Mouse (Mus musculus) forebrain, embryonic 16.5 days (tissue): ENCODE data around the gene Snx29. TPM values are rescaled to one million over a fixed set of nuclear protein-coding genes. Genes with fewer than 3 reads are reported as not detected.
"Not testable (repeated sequence)": the region's sequence is repeated elsewhere in the genome, so short reads cannot be mapped to it uniquely, and the experiment has no call there.

ENCODE experiments used
- ATAC-seq: fragments of 200-750 bp; cut with Nextera tagmentation; 2 replicates; pipeline ENCODE4 v1.8.0; 2017; ENCODE audit warnings: mild to moderate bottlenecking, moderate library complexity
- H3K27ac ChIP-seq: fragments of 300-500 bp; sonication (generic); 2 replicates; pipeline ENCODE4 v1.5.1; 2014; ENCODE audit warnings: low read length, control low read depth
- H3K27me3 ChIP-seq: fragments of 300-500 bp; sonication (generic); replicated peaks from 2 replicates; pipeline ENCODE4 v1.6.1; 2014; ENCODE audit warnings: low read length; ENCODE audit not compliant: control insufficient read depth, insufficient read depth
- H3K36me3 ChIP-seq: fragments of 300-500 bp; sonication (generic); 2 replicates; pipeline ENCODE4 v1.6.1; 2014; ENCODE audit not compliant: control insufficient read depth, insufficient read depth
- H3K4me1 ChIP-seq: fragments of 300-500 bp; sonication (generic); replicated peaks from 2 replicates; pipeline ENCODE4 v1.6.1; 2014; ENCODE audit warnings: low read length; ENCODE audit not compliant: control insufficient read depth, insufficient read depth
- H3K4me2 ChIP-seq: fragments of 300-500 bp; sonication (generic); 2 replicates; pipeline ENCODE4 v1.6.1; 2014; ENCODE audit warnings: mild to moderate bottlenecking, low read length, control low read depth
- H3K4me3 ChIP-seq: fragments of 300-500 bp; sonication (generic); replicated peaks from 2 replicates; pipeline ENCODE4 v1.5.1; 2014; ENCODE audit warnings: mild to moderate bottlenecking, low read length, control low read depth
- H3K9ac ChIP-seq: fragments of 300-500 bp; sonication (generic); replicated peaks from 2 replicates; pipeline ENCODE4 v1.6.1; 2014; ENCODE audit warnings: low read depth, low read length, control low read depth
- H3K9me3 ChIP-seq: fragments of 300-500 bp; sonication (generic); 2 replicates; pipeline ENCODE4 v1.6.1; 2016; ENCODE audit warnings: low read length; ENCODE audit not compliant: control insufficient read depth
- WGBS: fragments of 180-500 bp; shearing (Covaris S2); extraction: QIAGEN DNeasy Blood & Tissue Kit; methylation state at CpG from one replicate; pipeline ENCODE4 v1.1.7; 2014; 5-methylcytosine and 5-hydroxymethylcytosine counted together
- polyA plus RNA-seq: library from polyadenylated mRNA; unstranded; fragments of >200 nt; fragmentation: Nextera tagmentation; extraction: Ambion mirVana; gene quantifications from 2 replicates; pipeline ENCODE4 v1.2.1, GENCODE M21; 2015

Snx29 gene
- polyA plus RNA-seq, 1 experiment from 2014 or later: 18.5 TPM

- no peak overlapping the region for H3K27ac ChIP-seq
- H3K9me3 ChIP-seq: no peaks in the 10 kb centered on the region
- ATAC-seq: no peak
- H3K4me1 ChIP-seq: no peaks in the 10 kb centered on the region
- no peak overlapping the region for H3K4me2 ChIP-seq
- no peaks in the 10 kb centered on the region for H3K27me3 ChIP-seq
- H3K36me3 ChIP-seq: peaks cover 2% of the 10 kb centered on the region
- H3K9ac ChIP-seq: no peak overlapping the region
- H3K4me3 ChIP-seq: no peak overlapping the region
- 89% methylated on average over 5 of the region's 5 CpGs for WGBS
Measured at GRCm38 (mm10) chr16:11447905-11448304, 125.2 kb downstream of the Snx29 start.

DNA sequence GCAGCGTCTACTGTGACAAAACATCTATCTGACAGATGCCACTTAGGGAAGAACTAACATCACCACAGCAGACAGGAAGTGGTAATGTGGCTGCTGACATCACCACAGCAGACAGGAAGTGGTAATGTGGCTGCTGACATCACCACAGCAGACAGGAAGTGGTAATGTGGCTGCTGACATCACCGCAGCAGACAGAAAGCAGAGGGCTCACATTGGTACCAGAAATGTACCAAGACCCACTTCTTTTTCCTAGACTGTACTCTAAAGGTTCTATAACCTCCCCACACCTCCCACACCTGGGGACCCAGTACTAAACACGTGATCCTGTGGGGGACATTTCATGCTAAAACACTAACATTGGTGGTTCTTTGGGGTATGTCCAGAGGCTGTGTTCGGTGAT lies 126.0 kb downstream of the Snx29 start:
- ATAC-seq, H3K9me3 ChIP-seq, H3K36me3 ChIP-seq, H3K4me3 ChIP-seq, H3K4me2 ChIP-seq, H3K4me1 ChIP-seq, H3K27ac ChIP-seq, H3K9ac ChIP-seq, H3K27me3 ChIP-seq: not testable (repeated sequence)
- WGBS: 97% methylated on average over 4 of the region's 4 CpGs

- Histone ChIP-seq H3K9me3 (peaks cover 2% of the 10 kb centered on the region; the same call in 1 of the 2 replicates), H3K4me2 (no peak overlapping the region), H3K9ac (no peak overlapping the region), H3K4me1 (no peaks in the 10 kb centered on the region), H3K4me3 (no peak overlapping the region), H3K27me3 (no peaks in the 10 kb centered on the region), H3K36me3 (peaks cover 8% of the 10 kb centered on the region), H3K27ac (no peak overlapping the region)
- 90% methylated on average over 4 of the region's 4 CpGs for WGBS
- no peak for ATAC-seq
Measured at GRCm38 (mm10) chr16:11449344-11449743, 126.6 kb downstream of the Snx29 start.

- Histone ChIP-seq H3K27me3 (no peaks in the 10 kb centered on the region), H3K4me1 (no peaks in the 10 kb centered on the region), H3K9me3 (peaks cover 2% of the 10 kb centered on the region; the same call in 1 of the 2 replicates), H3K4me3 (no peak overlapping the region), H3K9ac (no peak overlapping the region), H3K27ac (no peak overlapping the region), H3K4me2 (no peak overlapping the region), H3K36me3 (peaks cover 8% of the 10 kb centered on the region)
- ATAC-seq: no peak
- 82% methylated on average over 4 of the region's 4 CpGs for WGBS
Measured at GRCm38 (mm10) chr16:11450626-11451025, 127.9 kb downstream of the Snx29 start.

DNA sequence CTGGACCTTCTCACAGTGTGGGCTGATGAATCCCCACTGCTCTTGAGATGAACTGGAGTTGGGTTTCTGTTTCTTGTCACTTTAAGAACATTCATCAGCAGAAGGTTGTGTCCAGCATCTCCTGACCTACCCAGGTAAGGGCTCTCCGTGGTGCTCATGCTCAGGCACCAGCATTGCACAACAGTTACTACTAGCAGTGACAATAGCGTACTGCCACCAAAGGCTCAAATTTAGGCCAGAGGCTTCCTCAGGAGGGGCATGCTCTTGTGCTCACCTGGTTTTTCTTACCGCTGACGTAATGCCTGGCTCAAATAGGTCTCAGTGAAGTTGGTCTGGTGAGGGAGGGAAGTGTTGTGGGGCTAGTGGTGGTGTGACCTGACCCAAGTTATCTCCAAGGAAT lies 132.2 kb downstream of the Snx29 start:
- ATAC-seq: no peak
- Histone ChIP-seq H3K27me3 (no peaks in the 10 kb centered on the region), H3K4me1 (no peaks in the 10 kb centered on the region), H3K9ac (no peak overlapping the region), H3K9me3 (peaks cover 2% of the 10 kb centered on the region; the same call in 1 of the 2 replicates), H3K4me2 (no peak overlapping the region), H3K4me3 (no peak overlapping the region), H3K36me3 (peaks cover 11% of the 10 kb centered on the region), H3K27ac (no peak overlapping the region)
- WGBS: 98% methylated on average over 4 of the region's 4 CpGs

DNA sequence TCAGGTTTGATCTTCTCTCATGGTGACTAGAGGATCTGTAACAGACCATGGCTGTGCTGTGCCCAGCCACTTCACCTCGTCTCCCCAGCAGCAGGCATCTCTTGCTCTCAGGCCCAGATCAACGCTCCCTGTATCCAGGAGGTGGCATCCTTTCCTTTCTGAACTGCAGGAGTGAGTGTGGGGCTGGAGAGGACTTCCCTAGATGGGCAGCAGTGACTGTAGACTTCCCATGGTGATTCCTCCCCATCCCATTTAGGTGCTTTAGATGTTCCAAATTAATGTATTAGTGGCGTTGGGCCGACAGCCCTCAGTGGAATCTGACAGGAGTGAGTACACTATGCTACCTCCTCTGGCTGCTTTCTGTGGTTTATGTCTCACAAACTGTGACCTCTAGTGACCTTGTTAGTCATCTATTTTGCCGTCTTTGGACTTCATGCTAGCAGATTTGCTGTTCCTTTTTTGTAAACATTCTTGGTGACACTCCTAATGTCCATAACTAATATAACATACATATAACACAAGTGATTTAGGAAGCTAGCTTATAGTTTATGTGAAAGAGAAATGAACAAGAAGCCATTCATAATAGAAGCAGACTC lies 132.9 kb downstream of the Snx29 start:
- Histone ChIP-seq H3K4me2 (no peak overlapping the region), H3K27ac (no peak overlapping the region), H3K9ac (no peak overlapping the region), H3K4me3 (no peak overlapping the region), H3K9me3 (peaks cover 2% of the 10 kb centered on the region; the same call in 1 of the 2 replicates), H3K27me3 (no peaks in the 10 kb centered on the region), H3K36me3 (peaks cover 11% of the 10 kb centered on the region), H3K4me1 (no peaks in the 10 kb centered on the region)
- 85% methylated on average over 5 of the region's 5 CpGs for WGBS
- ATAC-seq: no peak

DNA sequence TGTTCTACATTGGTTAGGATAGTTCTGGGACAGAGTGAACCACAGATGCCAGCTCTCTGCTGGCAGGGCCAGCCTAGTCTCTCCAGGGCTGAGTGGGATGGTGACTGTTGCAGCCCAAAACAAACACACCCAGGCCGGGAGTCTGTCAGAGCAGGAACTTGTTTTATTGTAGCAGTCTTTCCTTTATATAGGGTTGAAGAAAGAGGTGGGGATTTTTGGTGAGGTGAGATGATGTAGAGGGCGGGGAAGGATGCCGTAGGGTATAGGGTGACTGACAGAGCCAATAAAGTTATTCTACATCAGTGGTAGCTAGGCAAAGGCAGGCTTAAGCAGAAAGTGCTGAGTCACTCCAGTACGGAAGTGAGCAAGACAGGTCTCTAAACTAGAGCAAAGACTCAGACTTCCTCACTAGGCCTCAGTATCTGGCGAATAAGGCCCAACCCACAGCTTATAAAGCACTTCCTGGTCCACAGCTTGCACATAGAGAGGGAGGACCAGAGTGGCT lies 133.5 kb downstream of the Snx29 start:
- Histone ChIP-seq H3K9ac (no peak overlapping the region), H3K27ac (no peak overlapping the region), H3K9me3 (peaks cover 2% of the 10 kb centered on the region; the same call in 1 of the 2 replicates), H3K36me3 (peaks cover 11% of the 10 kb centered on the region), H3K4me2 (no peak overlapping the region), H3K27me3 (no peaks in the 10 kb centered on the region), H3K4me1 (no peaks in the 10 kb centered on the region), H3K4me3 (no peak overlapping the region)
- 89% methylated on average over 5 of the region's 5 CpGs for WGBS
- ATAC-seq: no peak

DNA sequence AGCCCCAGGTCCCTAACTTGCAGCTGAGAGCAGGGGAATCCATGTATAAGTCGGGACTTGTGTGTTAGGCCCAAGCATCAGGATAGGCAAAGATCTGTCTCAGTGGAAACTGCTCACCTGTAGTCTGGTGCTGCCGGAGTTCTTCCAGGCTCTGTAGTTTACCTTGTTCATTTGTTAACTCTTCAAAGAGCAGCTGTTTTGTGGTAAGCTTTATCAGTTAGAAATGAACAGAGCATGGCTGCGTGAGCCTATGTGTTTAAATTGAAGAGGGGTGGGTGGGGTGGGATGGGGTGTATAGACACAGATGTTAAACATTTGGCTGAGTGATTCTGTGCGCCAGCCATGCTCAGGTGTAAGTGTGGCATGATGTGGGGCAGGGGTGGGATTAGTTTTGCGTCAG lies 134.4 kb downstream of the Snx29 start:
- peaks cover 11% of the 10 kb centered on the region for H3K36me3 ChIP-seq
- no peak overlapping the region for H3K4me3 ChIP-seq
- 95% methylated on average over 5 of the region's 5 CpGs for WGBS
- no peak overlapping the region for H3K27ac ChIP-seq
- no peak overlapping the region for H3K4me2 ChIP-seq
- H3K27me3 ChIP-seq: no peaks in the 10 kb centered on the region
- H3K9ac ChIP-seq: no peak overlapping the region
- no peak for ATAC-seq
- H3K4me1 ChIP-seq: no peaks in the 10 kb centered on the region
- H3K9me3 ChIP-seq: peaks cover 2% of the 10 kb centered on the region; the same call in 1 of the 2 replicates

DNA sequence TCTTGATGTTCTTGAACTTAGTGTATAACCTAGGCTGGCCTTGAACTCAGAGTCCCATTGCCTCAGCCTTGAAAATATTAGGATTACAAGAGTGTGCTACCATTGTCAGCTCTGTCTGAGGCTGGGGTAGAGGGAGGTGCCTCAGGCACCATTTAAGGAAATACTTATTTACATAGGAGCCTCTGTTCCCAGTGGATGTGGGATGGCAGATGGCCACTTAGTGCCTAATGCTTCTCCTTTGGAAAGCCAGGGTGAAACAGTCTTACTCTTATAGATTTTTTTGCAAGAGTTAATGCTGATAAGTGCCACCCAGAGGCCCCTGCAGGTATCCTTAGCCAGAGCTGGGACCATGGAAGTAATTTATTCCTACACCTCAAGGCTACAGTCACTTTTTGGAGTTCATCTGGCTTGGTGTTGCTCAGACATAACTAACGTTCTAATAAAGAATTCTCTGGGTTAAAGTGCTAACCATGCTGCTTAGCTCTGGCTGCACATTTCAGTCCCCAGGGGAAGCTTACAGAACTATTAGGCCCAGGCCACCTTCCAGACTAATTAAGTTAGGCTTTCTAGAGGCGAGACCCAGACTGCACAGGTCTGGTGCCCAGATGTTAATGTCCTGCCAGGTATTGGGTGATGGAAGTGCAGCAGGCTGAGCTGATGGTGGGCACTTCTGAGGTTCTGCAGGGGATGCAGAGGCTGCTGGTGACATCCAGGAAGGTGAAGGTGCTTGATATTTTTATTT lies 135.1 kb downstream of the Snx29 start:
- no peak overlapping the region for H3K4me3 ChIP-seq
- no peak overlapping the region for H3K27ac ChIP-seq
- WGBS: 50% methylated on average over 2 of the region's 2 CpGs
- no peaks in the 10 kb centered on the region for H3K27me3 ChIP-seq
- H3K4me1 ChIP-seq: no peaks in the 10 kb centered on the region
- H3K36me3 ChIP-seq: peaks cover 11% of the 10 kb centered on the region
- no peak overlapping the region for H3K4me2 ChIP-seq
- ATAC-seq: no peak
- H3K9me3 ChIP-seq: peaks cover 2% of the 10 kb centered on the region; the same call in 1 of the 2 replicates
- H3K9ac ChIP-seq: no peak overlapping the region
